Mouse (Mus musculus): Measurements from ENCODE around the gene Eps8l2. TPM values are rescaled to one million over a fixed set of nuclear protein-coding genes. Genes with fewer than 3 reads are reported as not detected.

Gene Eps8l2
- polyA plus RNA-seq (2017; shearing (Covaris generic)): not detected

GRCm38 (mm10) chr7:141338576-141339131 is at the start of gene Eps8l2:
Gene Eps8l2, plus strand, starts transcription at chr7:141338880.
- ATAC-seq: no peak

GRCm38 (mm10) chr7:141291921-141292582 is 46.6 kb upstream of the Eps8l2 start, which contains the start of gene Drd4:
Gene Drd4, plus strand, starts transcription at chr7:141292006.
- ATAC-seq: no peak

GRCm38 (mm10) chr7:141292583-141293388 is 45.9 kb upstream of the Eps8l2 start:
- no peak for ATAC-seq

GRCm38 (mm10) chr7:141293852-141294471 is 44.7 kb upstream of the Eps8l2 start:
- no peak for ATAC-seq

GRCm38 (mm10) chr7:141294479-141294878 is 44.2 kb upstream of the Eps8l2 start:
- ATAC-seq: no peak

- no peak for ATAC-seq
Observed at GRCm38 (mm10) chr7:141297926-141298650, 40.6 kb upstream of the Eps8l2 start.

GRCm38 (mm10) chr7:141299175-141299574 is 39.5 kb upstream of the Eps8l2 start:
- ATAC-seq: no peak

- no peak for ATAC-seq
Observed at GRCm38 (mm10) chr7:141301386-141301785, 37.3 kb upstream of the Eps8l2 start.

- peak; percentile 93 for ATAC-seq
Observed at GRCm38 (mm10) chr7:141302702-141303268, 35.9 kb upstream of the Eps8l2 start.

- ATAC-seq: no peak
Observed at GRCm38 (mm10) chr7:141304537-141304936, 34.1 kb upstream of the Eps8l2 start.

GRCm38 (mm10) chr7:141314416-141314815 is 24.3 kb upstream of the Eps8l2 start:
- ATAC-seq: no peak

- ATAC-seq: no peak
Observed at GRCm38 (mm10) chr7:141315076-141315475, 23.6 kb upstream of the Eps8l2 start.

- peak; percentile 95 for ATAC-seq
Observed at GRCm38 (mm10) chr7:141315974-141316373, 22.7 kb upstream of the Eps8l2 start.

GRCm38 (mm10) chr7:141317619-141318132 is 21.0 kb upstream of the Eps8l2 start:
- no peak for ATAC-seq

- no peak for ATAC-seq
Observed at GRCm38 (mm10) chr7:141319446-141319845, 19.2 kb upstream of the Eps8l2 start.

- no peak for ATAC-seq
Observed at GRCm38 (mm10) chr7:141324686-141325085, 14.0 kb upstream of the Eps8l2 start.

- peak; percentile 20 for ATAC-seq
Observed at GRCm38 (mm10) chr7:141326546-141327446, 11.9 kb upstream of the Eps8l2 start.

- peak; percentile 89 for ATAC-seq
Observed at GRCm38 (mm10) chr7:141327469-141328372, 11.0 kb upstream of the Eps8l2 start, which contains the start of the genes Deaf1 and Tmem80. Gene Deaf1, minus strand, starts transcription at chr7:141327690. Gene Tmem80, plus strand, starts transcription at chr7:141327739.

- ATAC-seq: no peak
Observed at GRCm38 (mm10) chr7:141328373-141328990, 10.2 kb upstream of the Eps8l2 start.
